Mouse (Mus musculus): ENCODE results near the gene Btg1-ps2. TPM values are rescaled to one million over a fixed set of nuclear protein-coding genes. Genes with fewer than 3 reads are reported as not detected.

The Btg1-ps2 gene
- polyA plus RNA-seq, 1 experiment from 2014 or later: not detected

Other genes with a start within 250 kb of the Btg1-ps2 start
- gene Rhox5, start 238.3 kb downstream of the Btg1-ps2 start, polyA plus RNA-seq (2015; fragmentation: Nextera tagmentation; extraction: Ambion mirVana): 2.2 and 3.3 TPM in 2 replicates
- gene Rhox6, start 216.2 kb downstream of the Btg1-ps2 start, polyA plus RNA-seq (2015; fragmentation: Nextera tagmentation; extraction: Ambion mirVana): not detected in 2 replicates
- gene Rhox7a, start 211.4 kb downstream of the Btg1-ps2 start, polyA plus RNA-seq (2015; fragmentation: Nextera tagmentation; extraction: Ambion mirVana): not detected in 2 replicates
- not detected in 2 replicates for gene Rhox8, start 164.2 kb downstream of the Btg1-ps2 start, polyA plus RNA-seq (2015; fragmentation: Nextera tagmentation; extraction: Ambion mirVana)
- not detected in 2 replicates for gene Rhox7b, start 145.9 kb downstream of the Btg1-ps2 start, polyA plus RNA-seq (2015; fragmentation: Nextera tagmentation; extraction: Ambion mirVana)
- not detected in 2 replicates for gene Rhox9, start 141.3 kb downstream of the Btg1-ps2 start, polyA plus RNA-seq (2015; fragmentation: Nextera tagmentation; extraction: Ambion mirVana)
- not detected in 2 replicates for gene Btg1-ps1, start 24.3 kb downstream of the Btg1-ps2 start, polyA plus RNA-seq (2015; fragmentation: Nextera tagmentation; extraction: Ambion mirVana)
- not detected in 2 replicates for gene Rhox10, start 23.4 kb upstream of the Btg1-ps2 start, polyA plus RNA-seq (2015; fragmentation: Nextera tagmentation; extraction: Ambion mirVana)
- gene Rhox11, start 42.0 kb upstream of the Btg1-ps2 start, polyA plus RNA-seq (2015; fragmentation: Nextera tagmentation; extraction: Ambion mirVana): not detected in 2 replicates
- gene Rhox12, start 67.8 kb upstream of the Btg1-ps2 start, polyA plus RNA-seq (2015; fragmentation: Nextera tagmentation; extraction: Ambion mirVana): not detected in 2 replicates
- not detected in 2 replicates for gene Rhox13, start 78.1 kb upstream of the Btg1-ps2 start, polyA plus RNA-seq (2015; fragmentation: Nextera tagmentation; extraction: Ambion mirVana)
- gene Zbtb33, start 146.7 kb upstream of the Btg1-ps2 start, polyA plus RNA-seq (2015; fragmentation: Nextera tagmentation; extraction: Ambion mirVana): 2.7 and 3.1 TPM in 2 replicates
- 27.1 and 27.9 TPM in 2 replicates for gene Tmem255a, start 209.3 kb upstream of the Btg1-ps2 start, polyA plus RNA-seq (2015; fragmentation: Nextera tagmentation; extraction: Ambion mirVana)

Measured in intestine, embryonic 16.5 days (tissue).